Mouse (Mus musculus) left cerebral cortex, adult 9 months (tissue): ENCODE measurements around the gene Treml4.

ENCODE experiments used
- DNase-seq, 2 experiments: peaks; one replicate each; pipeline ENCODE4 v3.0.0; 2022; ENCODE audit warnings: low spot score in 2 of 2

The Treml4 gene

DNA sequence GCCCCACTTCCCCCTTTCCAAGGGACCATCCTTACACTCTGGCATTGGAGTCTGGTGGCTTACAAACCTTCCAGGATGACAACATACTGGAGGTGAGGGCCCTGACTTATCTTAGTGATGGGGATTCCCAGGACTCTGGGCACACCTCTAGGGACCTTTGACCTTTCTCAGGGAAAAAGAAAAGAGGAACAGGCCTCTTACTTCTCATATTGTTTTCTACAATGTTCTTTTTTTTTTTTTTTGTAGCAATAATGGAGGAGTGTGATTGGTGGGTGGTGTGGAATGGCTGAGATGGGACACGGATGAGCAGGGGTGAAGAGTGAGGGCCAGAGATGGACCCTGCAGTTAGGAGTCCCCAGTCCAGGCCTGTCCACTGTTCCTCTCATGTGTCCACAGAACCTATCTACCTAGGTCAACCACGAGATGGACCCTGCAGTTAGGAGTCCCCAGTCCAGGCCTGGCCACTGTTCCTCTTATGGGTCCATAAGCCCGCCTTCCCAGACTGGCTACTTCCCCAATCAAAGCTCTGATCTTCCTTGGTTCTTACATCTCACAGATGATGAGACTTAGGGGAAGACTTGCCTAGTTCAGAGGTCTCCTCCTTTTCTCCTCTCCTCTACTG is at the start of gene Treml4:
TSS of gene Treml4 (plus strand) at position 555 of the 622 bp plus-strand sequence.
- DNase-seq = no peak

DNA sequence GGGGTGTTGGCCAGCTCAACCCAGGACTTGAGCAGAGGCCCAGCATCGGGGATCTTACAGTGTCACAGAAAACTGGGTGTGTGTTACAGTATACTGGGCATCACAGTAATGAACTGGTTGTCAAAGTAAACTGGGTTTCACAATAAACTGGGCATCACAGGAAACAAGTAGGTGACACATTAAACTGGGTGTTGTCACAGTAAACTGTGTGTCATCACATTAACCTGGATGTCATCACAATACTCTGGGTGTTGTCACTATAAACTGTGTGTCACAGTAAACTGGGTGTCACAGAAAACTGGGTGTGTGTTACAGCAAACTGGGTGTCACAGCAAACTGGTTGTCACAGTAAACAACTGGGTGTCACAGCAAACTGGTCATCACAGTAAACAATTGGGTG is 48.7 kb upstream of the Treml4 start:
- no peak for DNase-seq

DNA sequence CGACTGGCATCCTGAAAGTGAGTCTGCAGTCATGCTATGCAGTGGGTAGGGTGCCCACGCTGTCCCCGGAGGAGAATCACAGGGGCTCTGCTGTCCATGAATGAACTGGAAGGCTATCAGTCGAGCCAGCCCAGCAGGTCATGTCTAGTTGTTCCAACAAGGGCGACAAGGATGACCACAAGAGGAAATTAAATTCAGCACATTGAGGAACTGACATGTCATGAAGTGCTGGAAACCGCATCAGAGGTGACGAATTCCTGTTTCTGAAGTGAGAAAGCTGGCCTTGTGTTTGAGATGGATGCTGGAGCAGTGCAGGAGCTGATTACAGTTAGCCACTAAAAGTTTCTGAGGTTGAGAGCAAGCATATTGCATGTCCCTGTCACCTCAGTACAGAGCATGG is 33.4 kb upstream of the Treml4 start:
- no peak for DNase-seq

DNA sequence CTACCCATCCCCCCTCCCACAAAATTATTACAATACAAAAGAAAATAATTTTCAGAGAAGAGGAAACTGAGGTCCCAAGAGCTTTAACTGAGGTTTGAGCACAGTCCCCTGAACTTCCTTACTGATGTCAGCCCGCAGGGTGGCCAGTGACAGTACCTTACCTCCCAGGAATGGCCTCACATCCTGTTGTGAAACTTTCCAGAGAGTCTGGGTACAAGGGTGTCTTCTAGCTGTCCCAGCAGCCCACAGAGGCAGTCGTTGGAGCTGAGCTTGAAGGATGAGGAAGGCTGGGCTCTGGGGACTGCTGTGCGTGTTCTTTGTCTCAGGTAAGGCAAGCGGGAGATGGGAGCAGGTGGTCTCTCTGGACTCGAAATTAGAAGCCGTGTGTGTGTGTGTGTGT is 31.6 kb upstream of the Treml4 start, which contains the start of gene Trem1:
TSS of gene Trem1 (plus strand) at position 251 of the 400 bp plus-strand sequence.
- DNase-seq = no peak

DNA sequence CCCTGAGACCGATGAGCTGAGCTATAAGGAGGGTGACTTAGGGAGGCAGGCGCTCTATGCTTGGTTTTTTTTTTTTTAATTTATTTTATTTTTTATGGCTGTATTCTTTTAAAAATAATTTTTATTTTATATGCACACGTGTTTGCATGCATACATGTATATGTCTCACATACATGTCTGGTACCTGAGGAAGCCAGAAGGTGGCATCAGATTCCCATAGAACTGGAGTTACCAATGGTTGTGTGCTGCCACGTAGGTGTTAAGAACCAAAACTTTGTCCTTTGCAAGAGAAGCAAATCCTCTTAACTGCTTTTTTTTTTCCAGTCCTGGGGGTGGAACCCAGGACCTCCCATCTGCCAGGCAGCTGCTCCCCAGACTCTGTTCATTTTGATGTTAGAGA is 30.3 kb upstream of the Treml4 start:
- no peak for DNase-seq

DNA sequence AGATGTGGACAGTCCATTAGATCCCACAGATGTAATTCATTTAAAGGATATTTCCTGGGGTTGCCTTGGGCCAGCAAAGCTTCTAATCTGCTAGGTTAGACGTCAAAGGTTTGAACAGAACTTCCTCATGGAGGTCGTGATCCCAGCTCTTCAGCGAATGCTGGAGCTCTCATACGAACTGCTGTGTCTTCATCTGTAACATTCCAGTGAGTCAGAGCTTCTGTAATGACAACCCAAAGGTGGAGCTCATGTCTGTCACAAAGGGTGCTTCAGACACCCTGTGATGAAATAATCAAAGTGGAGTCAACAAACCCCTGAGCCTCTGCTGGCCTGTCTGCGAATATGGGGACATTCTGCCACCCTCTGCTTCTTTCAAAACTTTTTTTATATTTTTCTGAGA is 29.5 kb upstream of the Treml4 start:
- no peak for DNase-seq

DNA sequence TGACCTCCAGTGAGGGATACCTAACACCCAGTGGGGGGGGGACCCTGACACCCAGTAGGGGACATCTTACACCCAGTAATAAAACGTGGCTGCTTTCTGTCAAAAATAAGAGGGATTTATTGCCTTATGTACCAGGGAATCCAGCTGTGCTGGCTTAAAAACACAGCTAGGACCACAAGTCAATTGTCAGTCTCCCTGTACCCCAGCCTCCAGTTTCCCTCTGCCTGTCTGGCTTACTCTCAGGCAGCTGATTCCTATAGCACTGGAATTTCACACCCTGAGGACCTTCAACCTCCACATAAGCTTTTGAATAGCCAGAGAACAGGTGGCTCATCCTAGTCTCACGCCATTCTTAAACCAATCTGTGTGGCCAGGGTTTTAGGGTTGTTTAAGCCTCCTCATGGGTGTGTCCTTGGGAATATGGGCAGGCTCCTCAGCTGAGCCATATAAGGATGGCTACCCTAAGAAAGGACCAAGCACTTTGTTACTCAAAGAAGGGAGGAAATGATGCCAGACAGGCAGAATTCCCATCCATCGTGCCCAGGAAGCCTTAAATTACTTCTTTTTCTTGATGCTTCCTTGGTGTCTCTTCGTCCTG is 28.2 kb upstream of the Treml4 start:
- DNase-seq = no peak

DNA sequence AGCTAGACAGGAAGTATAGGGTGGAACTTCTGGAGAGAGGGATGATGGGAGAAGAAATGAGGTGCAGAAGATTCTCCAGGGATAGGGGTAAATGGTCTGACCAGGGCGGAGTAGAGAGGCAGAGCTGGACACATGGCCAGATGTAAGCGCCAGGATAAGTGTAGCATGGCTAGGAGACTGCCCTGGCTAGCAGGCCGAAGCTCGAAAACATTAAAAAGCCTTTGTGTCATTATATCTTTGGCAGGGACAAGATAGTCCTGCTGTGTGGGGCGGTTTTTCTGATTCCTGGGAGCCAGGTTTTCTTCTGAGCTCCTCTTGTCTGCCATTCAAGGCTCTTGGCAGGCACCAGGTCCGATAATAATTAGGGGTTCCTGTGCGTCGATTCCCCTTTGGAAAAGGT is 26.5 kb upstream of the Treml4 start:
- no peak for DNase-seq

DNA sequence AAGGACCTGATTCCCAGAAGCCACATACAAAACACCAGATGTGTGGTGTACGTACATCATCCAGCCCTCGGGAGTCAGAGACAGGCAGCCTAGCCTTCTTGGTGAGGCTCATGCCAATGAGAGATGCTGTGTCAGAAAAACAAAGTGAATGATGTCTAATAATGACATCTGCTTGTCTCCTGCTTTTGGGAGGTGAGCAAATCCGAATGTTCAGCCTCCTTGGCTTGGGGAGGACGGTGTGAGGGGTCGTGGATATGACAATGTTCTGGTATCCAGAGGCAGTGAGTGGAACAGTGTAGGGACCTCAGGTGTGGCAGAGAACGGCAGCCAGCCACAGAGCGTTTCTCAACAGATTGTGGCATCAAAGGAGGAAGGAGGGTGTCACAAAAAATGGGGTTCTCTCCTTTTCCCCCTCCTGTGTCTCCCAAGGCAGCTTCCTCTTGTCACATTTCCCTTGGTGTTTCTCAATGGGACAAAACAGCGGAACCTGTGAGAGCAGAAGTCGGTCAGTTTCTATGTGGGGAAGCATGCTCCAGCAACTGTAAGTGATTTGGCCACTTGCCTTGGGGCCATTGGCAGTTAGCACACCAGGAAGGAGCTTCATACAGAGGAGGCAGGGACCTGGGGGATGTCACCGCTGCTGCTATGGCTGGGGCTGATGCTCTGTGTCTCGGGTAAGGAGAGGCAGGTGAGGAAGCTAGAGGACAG is 16.7 kb upstream of the Treml4 start, which contains the start of gene Trem3:
TSS of gene Trem3 (plus strand) at position 557 of the 708 bp plus-strand sequence.
- no peak for DNase-seq

DNA sequence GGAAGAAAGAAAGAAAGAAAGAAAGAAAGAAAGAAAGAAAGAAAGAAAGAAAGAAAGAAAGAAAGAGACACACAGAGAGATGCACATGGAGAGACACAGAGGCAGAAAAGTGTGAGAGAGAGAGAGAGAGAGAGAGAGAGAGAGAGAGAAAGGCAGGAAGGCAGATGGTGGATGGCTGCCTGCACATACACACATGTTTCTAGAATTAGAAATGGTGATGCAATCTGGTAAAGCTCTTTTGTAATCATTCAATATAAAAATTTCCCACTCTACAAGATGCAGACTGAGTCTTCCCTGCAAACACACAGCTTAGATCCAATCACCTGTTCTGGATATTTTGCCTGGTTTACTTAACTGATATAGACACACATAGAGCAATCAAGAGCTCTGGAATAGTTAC is 15.1 kb upstream of the Treml4 start:
- DNase-seq = no peak

DNA sequence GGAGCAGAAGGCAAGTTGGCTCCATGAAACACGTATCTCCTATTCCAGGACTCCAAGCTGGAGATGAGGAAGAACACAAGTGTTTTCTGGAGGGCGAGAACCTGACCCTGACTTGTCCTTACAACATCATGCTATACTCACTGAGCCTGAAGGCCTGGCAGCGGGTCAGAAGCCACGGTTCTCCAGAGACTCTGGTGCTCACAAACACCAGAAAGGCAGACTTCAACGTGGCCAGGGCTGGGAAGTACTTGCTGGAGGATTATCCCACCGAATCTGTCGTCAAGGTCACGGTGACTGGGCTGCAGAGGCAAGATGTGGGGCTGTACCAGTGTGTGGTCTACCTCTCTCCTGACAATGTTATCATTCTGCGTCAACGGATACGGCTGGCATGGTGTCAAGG is 14.6 kb upstream of the Treml4 start:
- DNase-seq = no peak

DNA sequence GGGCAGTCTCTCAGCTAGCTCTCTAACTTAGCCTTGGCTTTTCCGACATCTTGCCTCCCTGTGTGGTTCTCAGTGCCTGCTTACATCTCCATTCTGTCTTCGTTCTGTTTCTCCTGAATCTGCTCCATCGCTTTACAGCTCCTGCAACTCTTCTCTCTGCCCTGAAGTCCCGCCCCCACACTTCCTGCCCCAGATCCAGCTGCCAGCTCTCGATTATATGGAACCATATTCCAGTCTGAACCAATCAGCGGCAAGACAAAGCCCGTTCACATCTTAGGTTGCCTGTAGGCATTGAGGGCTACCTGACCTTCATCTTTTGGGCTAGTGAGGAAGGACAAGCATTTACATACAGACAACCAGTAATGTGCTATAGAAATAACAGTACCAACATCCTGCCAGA is 13.5 kb upstream of the Treml4 start:
- DNase-seq = no peak

DNA sequence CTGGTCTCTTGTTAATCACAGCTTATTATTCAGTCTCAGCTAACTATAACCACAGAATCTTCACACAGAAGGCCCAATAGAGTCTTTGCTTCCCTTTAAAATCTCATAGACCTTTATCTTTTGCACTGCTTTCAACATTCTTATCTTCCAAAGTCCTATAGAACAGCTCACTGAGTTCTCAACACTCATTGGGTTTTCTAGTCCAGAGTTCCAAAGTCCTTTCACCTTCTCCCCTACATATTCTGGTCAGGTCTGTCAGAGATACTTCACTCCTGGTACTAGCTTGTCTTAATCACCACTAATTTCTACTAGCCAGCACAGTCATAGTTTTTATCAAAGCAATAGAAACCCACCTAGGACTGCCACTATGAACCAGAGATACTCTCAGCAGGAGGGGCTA is 7.5 kb upstream of the Treml4 start:
- DNase-seq = no peak

DNA sequence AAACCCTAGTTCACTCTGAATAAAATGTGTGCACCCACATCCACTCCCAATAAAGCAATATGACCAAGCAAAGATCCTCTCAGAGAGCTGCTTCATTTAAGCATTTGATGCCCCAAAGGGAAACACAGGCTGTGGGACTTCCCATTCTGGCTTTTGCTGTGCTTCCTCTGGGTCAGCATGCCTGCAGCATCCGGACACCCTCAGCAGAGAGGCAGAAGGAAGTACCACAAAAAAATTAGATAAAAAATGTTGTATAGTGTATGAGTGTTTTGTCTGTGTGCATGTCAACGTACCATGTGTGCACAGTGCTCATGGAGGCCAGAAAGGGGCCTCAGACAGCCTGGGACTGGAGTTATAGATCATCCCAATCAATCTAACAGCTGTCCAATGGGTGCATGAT is 2.2 kb upstream of the Treml4 start:
- no peak for DNase-seq

DNA sequence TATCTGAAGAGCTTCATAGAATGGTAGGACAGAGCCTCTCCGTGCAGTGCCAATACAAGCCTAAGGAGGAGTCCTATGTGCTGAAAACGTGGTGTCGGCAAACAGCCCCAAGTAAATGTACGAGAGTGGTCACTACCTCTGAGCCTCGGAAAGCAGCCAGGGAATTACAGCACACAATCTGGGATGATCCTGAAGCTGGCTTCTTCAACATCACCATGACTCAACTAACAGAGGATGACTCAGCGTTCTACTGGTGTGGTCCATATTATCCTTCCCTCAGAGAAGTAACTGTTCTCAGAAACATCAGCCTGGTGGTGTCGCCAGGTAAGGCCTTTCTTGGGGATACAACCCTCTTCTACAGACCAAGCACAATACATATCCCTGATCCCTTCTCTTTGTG is 567 bp downstream of the Treml4 start:
- DNase-seq = no peak

DNA sequence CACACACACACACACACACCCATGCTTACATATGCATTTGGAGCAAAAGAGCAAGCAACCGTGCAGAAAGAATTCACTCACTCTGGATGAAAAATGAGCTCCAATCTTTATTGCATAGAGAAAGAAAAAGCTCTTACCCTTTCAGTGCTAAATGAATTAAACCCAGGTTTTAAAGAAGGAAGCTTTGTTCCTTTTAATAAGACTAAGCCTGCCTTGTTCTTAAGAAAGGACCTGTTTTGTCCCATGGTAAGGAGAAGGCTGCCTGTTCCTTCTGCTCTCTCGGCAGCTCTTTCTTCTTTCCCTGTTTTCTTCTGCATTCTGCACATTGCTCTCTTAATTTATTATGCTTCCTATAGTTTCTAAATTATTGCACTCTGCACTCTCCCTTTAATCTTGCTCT is 2.0 kb downstream of the Treml4 start:
- no peak for DNase-seq

DNA sequence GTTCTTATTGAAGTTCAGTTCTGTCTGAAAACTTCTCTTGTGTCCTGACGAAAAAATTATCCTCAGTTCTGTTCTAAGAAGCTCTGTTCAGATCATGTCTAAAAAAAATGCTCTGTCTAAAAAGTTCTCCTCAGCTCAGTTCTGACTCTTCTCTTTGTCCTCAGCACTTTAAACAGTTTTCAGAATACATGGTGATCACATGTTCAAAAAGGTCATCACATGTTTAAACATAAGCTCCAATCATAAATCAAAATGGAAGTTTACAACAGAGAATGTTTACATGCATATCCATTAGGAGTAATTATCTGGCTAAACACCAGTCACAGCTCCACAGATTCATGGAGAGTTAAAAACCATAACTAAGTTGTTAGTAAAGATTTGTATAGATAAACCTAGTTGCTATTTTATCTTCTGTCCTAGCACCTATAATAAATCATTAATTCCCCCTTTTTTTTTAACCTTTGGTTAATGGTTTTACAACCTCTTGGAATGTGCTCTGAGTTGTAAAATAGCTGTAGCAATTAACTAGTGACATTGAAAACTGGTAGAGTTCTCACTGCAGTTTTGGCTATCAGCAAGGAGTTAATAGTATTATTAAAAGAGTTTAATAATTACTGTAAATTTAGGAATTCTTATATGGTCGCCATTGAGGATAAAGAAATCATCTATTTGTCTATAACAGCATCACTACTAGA is 2.7 kb downstream of the Treml4 start:
- no peak for DNase-seq

DNA sequence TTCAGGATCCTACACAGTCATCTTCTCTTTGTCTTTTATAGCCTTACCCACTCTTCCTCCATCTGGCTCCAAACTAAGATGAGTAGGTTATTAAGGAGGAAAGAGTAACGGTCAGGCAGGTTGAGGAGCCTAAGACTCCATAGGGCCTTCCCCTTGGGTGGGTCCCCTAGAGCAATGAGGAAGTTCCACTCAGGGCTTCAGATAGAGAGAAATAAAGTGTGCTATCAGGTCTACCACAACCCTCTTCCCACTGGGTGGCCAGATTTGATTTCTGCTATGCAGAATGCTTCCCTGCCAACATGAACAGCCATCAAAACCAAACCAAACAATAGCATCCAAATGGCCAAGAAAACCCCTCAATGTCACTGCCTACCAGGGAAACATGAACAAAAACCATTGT is 3.5 kb downstream of the Treml4 start:
- no peak for DNase-seq

DNA sequence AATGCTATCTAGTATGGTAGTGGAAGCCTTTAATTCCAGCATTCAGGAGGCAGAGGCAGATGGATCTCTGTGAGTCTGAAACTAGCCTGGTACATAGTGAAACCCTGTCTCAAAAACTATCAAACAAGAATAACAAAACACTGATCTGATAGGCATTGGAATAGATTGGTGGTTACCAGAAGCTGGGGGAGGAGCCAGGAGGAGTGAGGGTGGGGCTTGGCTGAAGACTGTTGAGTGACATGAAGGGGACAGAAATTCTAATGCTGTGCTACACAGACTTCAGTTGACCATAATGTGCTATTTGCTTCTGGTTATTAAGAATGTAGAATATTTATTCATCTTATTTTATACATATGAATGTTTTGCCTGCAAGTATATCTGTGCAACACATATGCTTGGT is 4.2 kb downstream of the Treml4 start:
- no peak for DNase-seq

DNA sequence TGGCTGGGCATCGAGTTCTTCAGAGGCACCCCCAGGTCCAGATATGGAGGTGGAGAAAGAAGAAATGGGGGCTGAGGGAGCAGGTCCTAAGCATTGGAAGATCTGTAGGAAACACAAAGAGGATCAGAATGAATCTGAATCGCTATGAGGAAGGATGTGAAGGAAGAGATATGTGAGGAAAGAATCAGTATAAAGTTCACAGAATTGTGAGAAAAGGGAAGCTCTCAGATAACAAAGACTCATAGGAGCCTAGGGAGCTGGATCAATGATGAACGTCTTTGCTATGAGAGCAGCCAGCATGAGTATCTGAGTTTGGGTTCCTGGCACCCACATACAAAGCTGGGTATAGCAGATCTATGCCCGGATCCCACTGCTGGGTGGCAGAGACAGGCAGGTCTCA is 5.7 kb downstream of the Treml4 start:
- no peak for DNase-seq

DNA sequence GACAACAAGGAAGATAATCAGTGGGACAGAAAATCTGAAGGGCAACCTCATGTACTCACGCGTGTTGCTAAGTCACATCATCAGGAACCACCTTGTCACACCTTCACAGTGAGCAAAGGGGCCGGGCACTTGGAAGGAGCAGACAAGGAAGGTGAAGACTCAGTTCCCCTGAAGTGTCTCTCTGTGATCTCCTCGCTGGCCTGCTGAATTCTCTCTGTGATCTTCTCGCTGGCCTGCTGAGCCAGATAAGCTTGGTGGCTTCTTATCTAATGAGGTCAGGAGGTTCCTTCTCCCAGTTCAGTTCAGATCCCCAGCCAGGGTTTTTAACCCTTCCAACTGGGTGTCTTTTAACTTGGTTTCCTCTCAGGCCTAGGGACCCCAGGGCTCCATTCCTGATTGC is 8.1 kb downstream of the Treml4 start:
- DNase-seq = no peak

DNA sequence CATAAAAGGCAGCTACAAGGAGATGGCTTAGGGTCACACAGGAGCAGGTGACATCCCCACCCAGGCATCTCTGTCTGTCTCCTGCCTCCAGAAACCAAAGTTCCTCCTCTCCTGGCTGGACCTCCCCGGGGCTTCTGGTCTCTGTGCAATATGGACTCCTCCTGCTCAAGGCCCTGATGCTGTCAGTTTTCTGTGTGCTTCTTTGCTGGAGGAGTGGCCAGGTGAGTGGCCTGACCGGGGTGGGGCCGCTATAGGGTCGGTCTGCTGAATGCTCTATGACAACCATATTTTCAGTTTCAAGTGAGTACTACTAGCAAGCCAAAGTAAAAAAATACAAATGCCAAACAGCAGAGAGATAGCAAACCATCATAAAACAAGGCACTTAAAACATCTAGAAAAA is 8.5 kb downstream of the Treml4 start:
- no peak for DNase-seq

DNA sequence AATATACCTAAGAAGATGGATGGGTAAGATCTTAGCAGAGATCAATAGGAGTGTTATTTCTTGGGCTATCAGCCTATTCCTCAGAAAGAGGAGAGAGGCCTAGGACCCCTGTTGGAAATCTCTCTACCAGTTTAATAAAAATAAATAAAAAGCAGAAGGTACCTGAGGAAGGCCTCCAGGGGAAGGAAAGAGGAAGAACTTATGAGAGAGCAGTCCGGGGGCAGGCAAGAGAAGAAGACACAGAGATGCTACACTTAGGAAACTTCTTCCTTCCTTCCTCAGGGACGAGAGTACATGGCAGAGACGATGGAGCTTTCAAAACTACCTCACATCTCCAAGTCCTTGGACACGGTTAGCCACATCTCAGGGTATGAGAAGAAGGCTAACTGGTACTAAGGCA is 10.0 kb downstream of the Treml4 start:
- no peak for DNase-seq
